ENCODE assay signal across 14 mouse cellular contexts in genomic region chr10:78328011-78328575, GRCm38 (mm10).
"Had no signal": no experiment of that assay in that cellular context is flagged by ENCODE, and none has a peak within 500 bp of the region (broad histone marks: within the 10 kb centered on the region; RNA-seq: fewer than 3 reads in every experiment).

No protein-coding gene starts in this region.

- H3K27me3 ChIP-seq: lung, embryonic 15.5 days; megakaryocyte, embryonic 14.5 days; midbrain, embryonic 13.5 days; midbrain, embryonic 15.5 days; neural tube, embryonic 12.5 days had no signal

- H3K4me1 ChIP-seq: lung, embryonic 15.5 days; midbrain, embryonic 15.5 days; neural tube, embryonic 12.5 days had no signal

- H3K9ac ChIP-seq: liver, embryonic 14.5 days; lung, embryonic 15.5 days; midbrain, embryonic 13.5 days; midbrain, embryonic 15.5 days; neural tube, embryonic 12.5 days had no signal

- H3K4me2 ChIP-seq: lung, embryonic 15.5 days; midbrain, embryonic 11.5 days; midbrain, embryonic 13.5 days; midbrain, embryonic 15.5 days; neural tube, embryonic 12.5 days had no signal

- H3K9me3 ChIP-seq: lung, embryonic 15.5 days; megakaryocyte, embryonic 14.5 days; midbrain, embryonic 13.5 days; midbrain, embryonic 15.5 days; neural tube, embryonic 12.5 days had no signal

- H3K4me3 ChIP-seq: lung, embryonic 15.5 days; midbrain, embryonic 13.5 days; midbrain, embryonic 15.5 days; neural tube, embryonic 12.5 days had no signal

- ATAC-seq: midbrain, embryonic 13.5 days; midbrain, embryonic 15.5 days had no signal

- DNase-seq: lung, adult 2 months; right cerebral cortex, postnatal 14 days; spleen, adult 18-20 months; thymus, adult 18-20 months; thymus, postnatal 14 days; thymus, postnatal 36 days had no signal

- H3K27ac ChIP-seq: liver, embryonic 14.5 days; lung, embryonic 15.5 days; macrophage; midbrain, embryonic 13.5 days; midbrain, embryonic 15.5 days; neural tube, embryonic 12.5 days had no signal
